Mouse (Mus musculus): ENCODE results near the gene Tbcel. TPM values are rescaled to one million over a fixed set of nuclear protein-coding genes. Genes with fewer than 3 reads are reported as not detected.

Tbcel gene
- 4.0 and 4.5 TPM in 2 replicates for polyA plus RNA-seq (2014; fragmentation: Nextera tagmentation; extraction: Ambion mirVana)

DNA sequence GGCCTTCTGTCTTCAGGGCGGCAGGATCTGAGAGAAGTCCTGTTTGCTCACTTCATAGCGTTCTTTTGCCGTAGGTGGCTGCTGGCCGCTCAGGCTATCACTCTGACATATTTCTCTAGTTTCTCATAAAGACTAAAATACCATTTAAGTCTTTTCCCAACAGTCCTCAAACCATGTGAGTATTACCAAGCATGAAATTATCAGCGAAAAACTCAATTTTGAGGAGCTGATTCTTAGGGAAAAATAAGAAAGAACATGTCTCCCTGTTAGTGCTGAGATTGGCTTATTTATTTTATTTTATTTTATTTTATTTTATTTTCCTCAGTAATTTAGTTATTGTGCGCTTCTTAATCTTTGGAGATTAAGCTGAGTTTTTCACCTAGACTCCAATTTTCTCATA lies at the start of gene Tbcel:
Gene Tbcel, minus strand, starts transcription at position 101 of the 400 bp plus-strand sequence.
- ATAC-seq (ENCODE audit: low FRiP score) (no peak), DNase-seq (ENCODE audit: low spot score, missing footprints) (no peak)
- 92% methylated on average over 6 of the region's 6 CpGs for WGBS
- Histone ChIP-seq H3K4me2 (no peak within 1 kb of the TSS), H3K9me3 (ENCODE audit: control insufficient read depth, low read length) (no peaks in the 10 kb centered on the region), H3K27me3 (ENCODE audit: control insufficient read depth, insufficient read depth, low read length) (no peaks in the 10 kb centered on the region), H3K9ac (ENCODE audit: low read length) (no peak within 1 kb of the TSS), H3K27ac (ENCODE audit: low read depth, low read length) (no peak within 1 kb of the TSS), H3K4me1 (ENCODE audit: control insufficient read depth, insufficient read depth, low read length) (peaks cover 4% of the 10 kb centered on the region; the same call in 1 of the 2 replicates), H3K36me3 (ENCODE audit: control insufficient read depth, insufficient read depth, low read length) (no peaks in the 10 kb centered on the region), H3K4me3 (ENCODE audit: low read depth, low read length) (no peak within 1 kb of the TSS)

DNA sequence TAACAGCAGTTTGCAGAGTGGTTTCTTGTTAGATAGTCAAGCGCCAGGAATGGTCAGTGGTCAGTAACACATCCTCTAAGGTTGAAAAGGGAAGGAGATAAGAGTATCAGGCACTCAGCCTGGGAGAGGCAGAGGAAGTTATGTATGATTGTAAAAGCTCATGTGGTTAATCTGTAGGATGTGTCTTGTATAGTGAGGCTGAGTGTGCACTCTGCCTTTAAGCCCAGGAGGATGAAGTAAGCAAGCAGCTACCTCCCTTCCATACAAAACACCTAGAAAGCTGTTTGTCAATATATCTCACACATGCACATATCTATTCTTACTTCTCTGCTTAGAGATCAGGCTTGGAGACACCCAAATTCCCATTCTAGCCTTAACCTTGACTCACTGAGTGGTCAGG lies 47.6 kb upstream of the Tbcel start:
- no peak for DNase-seq (ENCODE audit: low spot score, missing footprints)
- H3K4me2 ChIP-seq: no peak overlapping the region
- no peak overlapping the region for H3K4me3 ChIP-seq (ENCODE audit: low read depth, low read length)
- WGBS: 89% methylated on average over 1 of the region's 1 CpGs
- H3K9me3 ChIP-seq (ENCODE audit: control insufficient read depth, low read length): no peaks in the 10 kb centered on the region
- H3K27ac ChIP-seq (ENCODE audit: low read depth, low read length): no peak overlapping the region
- H3K27me3 ChIP-seq (ENCODE audit: control insufficient read depth, insufficient read depth, low read length): no peaks in the 10 kb centered on the region
- no peak for ATAC-seq (ENCODE audit: low FRiP score)
- H3K36me3 ChIP-seq (ENCODE audit: control insufficient read depth, insufficient read depth, low read length): no peaks in the 10 kb centered on the region
- H3K9ac ChIP-seq (ENCODE audit: low read length): no peak overlapping the region
- peaks cover 2% of the 10 kb centered on the region; the same call in 1 of the 2 replicates for H3K4me1 ChIP-seq (ENCODE audit: control insufficient read depth, insufficient read depth, low read length)

DNA sequence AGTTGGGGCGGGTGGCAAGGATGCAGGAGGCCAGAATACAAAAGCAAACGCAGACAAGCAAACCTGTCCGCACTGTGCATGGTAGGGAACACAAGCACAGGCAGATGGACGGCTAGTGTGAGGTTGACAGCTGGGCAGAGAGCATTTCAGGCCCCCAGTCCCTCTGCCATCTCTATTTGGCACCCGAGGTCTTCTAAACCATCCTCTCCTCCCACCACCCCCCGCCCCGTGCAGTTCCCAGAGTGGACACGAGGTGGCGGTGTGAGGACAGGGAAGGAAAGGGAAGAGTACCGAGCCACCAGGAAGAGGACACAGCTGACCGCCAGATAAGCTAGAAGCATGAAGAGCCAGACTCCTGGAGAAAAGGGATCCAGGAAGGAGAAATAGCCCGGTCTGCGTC lies 42.5 kb upstream of the Tbcel start:
- H3K36me3 ChIP-seq (ENCODE audit: control insufficient read depth, insufficient read depth, low read length): no peaks in the 10 kb centered on the region
- ATAC-seq (ENCODE audit: low FRiP score) (no peak), DNase-seq (ENCODE audit: low spot score, missing footprints) (peak; percentile 100)
- no peaks in the 10 kb centered on the region for H3K9me3 ChIP-seq (ENCODE audit: control insufficient read depth, low read length)
- no peak overlapping the region for H3K9ac ChIP-seq (ENCODE audit: low read length)
- 15% methylated on average over 13 of the region's 13 CpGs for WGBS
- H3K4me2 ChIP-seq: no peak overlapping the region
- H3K4me1 ChIP-seq (ENCODE audit: control insufficient read depth, insufficient read depth, low read length): peaks cover 2% of the 10 kb centered on the region; the same call in 1 of the 2 replicates
- no peak overlapping the region for H3K4me3 ChIP-seq (ENCODE audit: low read depth, low read length)
- no peak overlapping the region for H3K27ac ChIP-seq (ENCODE audit: low read depth, low read length)
- no peaks in the 10 kb centered on the region for H3K27me3 ChIP-seq (ENCODE audit: control insufficient read depth, insufficient read depth, low read length)

DNA sequence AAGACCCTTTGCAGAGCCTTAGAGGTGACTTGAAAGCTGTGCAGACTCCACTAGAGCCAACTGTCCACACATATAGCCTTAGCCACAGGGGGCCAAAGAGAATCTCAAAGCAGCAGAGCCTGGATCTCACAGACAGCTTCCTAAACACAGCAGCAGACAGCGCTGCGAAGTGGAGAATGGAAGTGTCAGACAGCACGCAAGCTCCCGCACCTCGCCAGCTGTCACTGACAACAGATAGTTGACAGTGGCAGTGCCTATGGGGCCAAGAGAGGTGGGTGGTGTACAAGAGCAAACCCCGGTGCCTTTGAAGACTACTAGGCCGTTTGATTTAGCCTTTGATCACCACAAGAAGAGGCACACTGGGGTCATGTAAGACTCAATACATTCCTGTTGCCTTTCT lies 41.4 kb upstream of the Tbcel start:
- 65% methylated on average over 7 of the region's 7 CpGs for WGBS
- DNase-seq (ENCODE audit: low spot score, missing footprints): no peak
- ATAC-seq (ENCODE audit: low FRiP score): no peak
- Histone ChIP-seq H3K27me3 (ENCODE audit: control insufficient read depth, insufficient read depth, low read length) (no peaks in the 10 kb centered on the region), H3K9me3 (ENCODE audit: control insufficient read depth, low read length) (no peaks in the 10 kb centered on the region), H3K27ac (ENCODE audit: low read depth, low read length) (no peak overlapping the region), H3K4me2 (no peak overlapping the region), H3K4me3 (ENCODE audit: low read depth, low read length) (no peak overlapping the region), H3K9ac (ENCODE audit: low read length) (no peak overlapping the region), H3K36me3 (ENCODE audit: control insufficient read depth, insufficient read depth, low read length) (no peaks in the 10 kb centered on the region), H3K4me1 (ENCODE audit: control insufficient read depth, insufficient read depth, low read length) (peaks cover 2% of the 10 kb centered on the region)

DNA sequence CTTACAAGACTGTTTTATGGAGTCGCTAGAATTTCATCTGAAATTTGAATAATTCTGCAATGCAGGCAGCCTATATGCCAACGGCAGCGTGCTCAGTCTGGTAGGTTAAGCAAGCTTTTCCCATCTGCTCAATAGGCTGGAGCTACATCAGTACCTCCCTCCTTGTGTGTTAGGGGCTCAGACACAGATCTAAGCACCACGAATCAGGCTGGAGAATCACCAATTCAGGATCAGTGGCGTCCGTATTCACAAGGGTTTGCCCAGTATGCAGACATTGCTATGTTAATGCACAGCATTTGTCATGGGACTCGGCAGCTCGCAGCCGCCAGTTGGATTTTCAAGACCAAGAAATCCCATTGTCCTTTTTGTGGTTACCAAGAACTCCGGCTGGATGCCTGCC lies 36.9 kb upstream of the Tbcel start:
- no peaks in the 10 kb centered on the region for H3K27me3 ChIP-seq (ENCODE audit: control insufficient read depth, insufficient read depth, low read length)
- H3K36me3 ChIP-seq (ENCODE audit: control insufficient read depth, insufficient read depth, low read length): no peaks in the 10 kb centered on the region
- H3K9ac ChIP-seq (ENCODE audit: low read length): no peak overlapping the region
- no peaks in the 10 kb centered on the region for H3K9me3 ChIP-seq (ENCODE audit: control insufficient read depth, low read length)
- no peak for ATAC-seq (ENCODE audit: low FRiP score)
- H3K4me1 ChIP-seq (ENCODE audit: control insufficient read depth, insufficient read depth, low read length): no peaks in the 10 kb centered on the region; the same call in 1 of the 2 replicates
- H3K27ac ChIP-seq (ENCODE audit: low read depth, low read length): no peak overlapping the region
- H3K4me2 ChIP-seq: no peak overlapping the region
- no peak for DNase-seq (ENCODE audit: low spot score, missing footprints)
- H3K4me3 ChIP-seq (ENCODE audit: low read depth, low read length): no peak overlapping the region
- 61% methylated on average over 10 of the region's 10 CpGs for WGBS

DNA sequence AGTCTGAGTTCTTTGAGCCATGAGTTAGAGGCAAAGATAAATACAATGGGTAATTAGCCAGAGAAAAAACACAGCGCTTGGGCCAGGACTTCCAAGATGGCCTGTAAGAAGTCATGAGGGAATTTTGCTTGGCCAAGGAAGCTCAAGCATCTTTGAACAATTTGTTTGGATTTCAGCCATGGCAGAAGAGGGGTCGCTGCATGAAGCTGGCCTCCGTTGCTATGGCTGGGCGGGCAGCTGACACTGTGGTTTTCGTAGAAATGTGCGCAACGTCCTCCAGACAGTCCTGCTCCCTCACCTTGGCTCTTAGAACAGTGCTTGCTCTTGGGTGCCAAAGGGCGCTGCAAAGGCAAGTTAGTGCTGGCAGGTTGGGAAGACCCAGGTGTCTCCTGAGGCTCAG lies 25.9 kb upstream of the Tbcel start:
- Histone ChIP-seq H3K4me3 (ENCODE audit: low read depth, low read length) (no peak overlapping the region), H3K4me2 (no peak overlapping the region), H3K4me1 (ENCODE audit: control insufficient read depth, insufficient read depth, low read length) (peaks cover 9% of the 10 kb centered on the region), H3K36me3 (ENCODE audit: control insufficient read depth, insufficient read depth, low read length) (no peaks in the 10 kb centered on the region), H3K9me3 (ENCODE audit: control insufficient read depth, low read length) (no peaks in the 10 kb centered on the region), H3K27ac (ENCODE audit: low read depth, low read length) (no peak overlapping the region), H3K9ac (ENCODE audit: low read length) (no peak overlapping the region), H3K27me3 (ENCODE audit: control insufficient read depth, insufficient read depth, low read length) (no peaks in the 10 kb centered on the region)
- no peak for DNase-seq (ENCODE audit: low spot score, missing footprints)
- ATAC-seq (ENCODE audit: low FRiP score): no peak
- WGBS: 81% methylated on average over 8 of the region's 8 CpGs

DNA sequence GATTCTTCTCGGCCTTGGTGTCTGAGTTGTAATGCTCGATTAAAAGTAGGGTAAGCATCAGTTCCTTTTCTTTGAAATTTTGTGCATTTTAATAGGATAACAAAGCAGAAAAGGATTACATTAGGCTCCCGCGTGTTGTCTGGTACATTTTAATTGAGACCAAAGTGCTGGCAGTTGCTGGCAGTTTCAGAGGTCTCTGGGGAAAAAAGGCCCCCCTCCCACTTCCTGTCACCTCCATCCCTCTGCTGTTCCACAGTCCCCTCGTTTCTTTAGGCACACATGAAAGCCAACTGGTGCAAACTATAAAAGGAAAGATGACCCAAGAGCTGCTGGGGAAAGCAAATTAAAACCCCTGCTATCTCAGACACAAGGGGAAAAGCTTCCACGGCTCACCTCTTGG lies 25.4 kb upstream of the Tbcel start:
- H3K36me3 ChIP-seq (ENCODE audit: control insufficient read depth, insufficient read depth, low read length): no peaks in the 10 kb centered on the region
- H3K9ac ChIP-seq (ENCODE audit: low read length): no peak overlapping the region
- H3K9me3 ChIP-seq (ENCODE audit: control insufficient read depth, low read length): no peaks in the 10 kb centered on the region
- no peaks in the 10 kb centered on the region for H3K27me3 ChIP-seq (ENCODE audit: control insufficient read depth, insufficient read depth, low read length)
- no peak overlapping the region for H3K4me2 ChIP-seq
- no peak for ATAC-seq (ENCODE audit: low FRiP score)
- H3K4me1 ChIP-seq (ENCODE audit: control insufficient read depth, insufficient read depth, low read length): peaks cover 9% of the 10 kb centered on the region
- WGBS: 13% methylated on average over 6 of the region's 6 CpGs
- DNase-seq (ENCODE audit: low spot score, missing footprints): no peak
- H3K27ac ChIP-seq (ENCODE audit: low read depth, low read length): no peak overlapping the region
- H3K4me3 ChIP-seq (ENCODE audit: low read depth, low read length): no peak overlapping the region

DNA sequence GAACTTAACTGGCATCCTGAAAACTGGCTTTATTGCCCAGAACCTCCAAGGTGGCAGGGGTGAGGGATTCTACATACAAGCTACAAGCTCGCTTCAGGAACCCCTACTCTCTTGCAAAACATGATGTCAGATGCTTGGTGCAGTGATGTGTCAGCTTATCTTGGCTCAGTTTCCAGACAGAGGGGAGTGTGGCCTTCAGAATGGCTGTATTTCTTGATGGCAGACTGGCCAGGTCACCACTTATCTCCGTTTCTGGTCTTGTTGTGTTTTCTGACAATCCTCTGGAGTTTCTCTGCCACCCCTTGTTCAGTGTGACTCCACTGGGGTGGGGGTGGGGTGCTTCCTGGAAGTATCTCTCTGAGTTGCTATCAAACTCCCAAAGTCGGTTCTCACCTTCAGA lies 24.3 kb upstream of the Tbcel start:
- Histone ChIP-seq H3K4me1 (ENCODE audit: control insufficient read depth, insufficient read depth, low read length) (peaks cover 9% of the 10 kb centered on the region), H3K27ac (ENCODE audit: low read depth, low read length) (no peak overlapping the region), H3K27me3 (ENCODE audit: control insufficient read depth, insufficient read depth, low read length) (no peaks in the 10 kb centered on the region), H3K4me3 (ENCODE audit: low read depth, low read length) (no peak overlapping the region), H3K9ac (ENCODE audit: low read length) (no peak overlapping the region), H3K36me3 (ENCODE audit: control insufficient read depth, insufficient read depth, low read length) (no peaks in the 10 kb centered on the region), H3K9me3 (ENCODE audit: control insufficient read depth, low read length) (no peaks in the 10 kb centered on the region), H3K4me2 (no peak overlapping the region)
- 46% methylated on average over 3 of the region's 3 CpGs for WGBS
- DNase-seq (ENCODE audit: low spot score, missing footprints) (peak; percentile 19), ATAC-seq (ENCODE audit: low FRiP score) (no peak)

DNA sequence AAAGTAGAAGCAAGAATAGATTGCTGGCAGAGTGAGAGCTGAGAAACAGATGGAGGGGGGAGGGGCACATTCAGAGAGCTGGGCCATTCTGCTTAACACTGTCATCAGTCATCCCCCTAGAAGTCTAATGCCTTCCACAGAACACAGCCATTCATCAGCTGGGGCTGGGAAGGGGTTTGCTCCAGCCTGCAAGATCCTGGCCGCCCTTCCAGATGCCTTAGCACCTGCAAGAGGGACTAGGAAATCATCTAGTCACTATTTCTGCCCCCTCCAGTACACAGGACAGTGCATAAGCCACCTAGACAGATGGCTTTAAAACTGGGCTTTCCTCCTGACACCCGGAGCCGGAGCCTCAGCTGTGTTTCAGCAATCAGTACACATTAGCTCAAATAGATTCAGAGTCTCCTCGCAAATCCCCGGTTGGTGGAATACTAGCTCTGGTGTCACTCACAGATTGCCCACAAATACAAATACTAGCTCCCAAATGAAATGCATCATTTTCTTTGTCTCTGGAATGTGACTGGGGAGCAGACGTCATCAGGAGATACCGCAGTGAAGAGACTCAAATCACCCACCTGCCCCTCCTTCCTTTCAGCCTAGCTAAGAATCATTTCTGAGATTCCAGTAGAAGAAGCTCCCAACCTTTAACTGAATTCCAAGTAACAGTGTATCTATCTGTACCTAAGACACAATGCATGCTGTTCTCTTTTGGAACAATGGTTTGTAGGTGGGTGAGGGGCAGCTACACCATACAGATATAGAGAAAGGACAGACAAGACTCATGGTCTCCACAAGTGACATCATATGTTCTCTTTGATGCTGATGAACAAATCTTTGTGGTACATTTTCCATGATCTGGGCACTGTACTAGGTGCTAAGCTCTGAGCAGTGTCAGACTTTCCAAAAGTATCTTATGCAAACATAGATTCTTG lies 22.9 kb upstream of the Tbcel start:
- H3K27ac ChIP-seq (ENCODE audit: low read depth, low read length): no peak overlapping the region
- H3K9me3 ChIP-seq (ENCODE audit: control insufficient read depth, low read length): no peaks in the 10 kb centered on the region
- no peak overlapping the region for H3K4me2 ChIP-seq
- peaks cover 9% of the 10 kb centered on the region for H3K4me1 ChIP-seq (ENCODE audit: control insufficient read depth, insufficient read depth, low read length)
- no peaks in the 10 kb centered on the region for H3K27me3 ChIP-seq (ENCODE audit: control insufficient read depth, insufficient read depth, low read length)
- peak; percentile 84 for DNase-seq (ENCODE audit: low spot score, missing footprints)
- no peak overlapping the region for H3K9ac ChIP-seq (ENCODE audit: low read length)
- no peaks in the 10 kb centered on the region for H3K36me3 ChIP-seq (ENCODE audit: control insufficient read depth, insufficient read depth, low read length)
- WGBS: 79% methylated on average over 7 of the region's 7 CpGs
- H3K4me3 ChIP-seq (ENCODE audit: low read depth, low read length): no peak overlapping the region
- no peak for ATAC-seq (ENCODE audit: low FRiP score)

All from midbrain, embryonic 11.5 days (tissue).